Mouse (Mus musculus) left cerebral cortex, postnatal 4 days (tissue): Measurements from ENCODE around the gene Capza2. TPM values are rescaled to one million over a fixed set of nuclear protein-coding genes. Genes with fewer than 3 reads are reported as not detected.
A peak's percentile ranks its signal among the peaks of the same experiment; 100 is the strongest.

Experiments
- DNase-seq: peaks from one replicate; pipeline ENCODE4 v3.0.0-alpha.2; 2022
- intact Hi-C: fragments of 180-260 bp; cut with DNase I; formaldehyde crosslinking; loops from one replicate; pipeline ENCODE4 v1.15.1; 2025
- total RNA-seq, 2 experiments: library from RNA; stranded (reverse); gene quantifications; 2 replicates each; pipeline ENCODE4 v1.2.3; 2021

Gene Capza2
- 100 to 1,000 TPM; 200 to 204 TPM for total RNA-seq

DNA sequence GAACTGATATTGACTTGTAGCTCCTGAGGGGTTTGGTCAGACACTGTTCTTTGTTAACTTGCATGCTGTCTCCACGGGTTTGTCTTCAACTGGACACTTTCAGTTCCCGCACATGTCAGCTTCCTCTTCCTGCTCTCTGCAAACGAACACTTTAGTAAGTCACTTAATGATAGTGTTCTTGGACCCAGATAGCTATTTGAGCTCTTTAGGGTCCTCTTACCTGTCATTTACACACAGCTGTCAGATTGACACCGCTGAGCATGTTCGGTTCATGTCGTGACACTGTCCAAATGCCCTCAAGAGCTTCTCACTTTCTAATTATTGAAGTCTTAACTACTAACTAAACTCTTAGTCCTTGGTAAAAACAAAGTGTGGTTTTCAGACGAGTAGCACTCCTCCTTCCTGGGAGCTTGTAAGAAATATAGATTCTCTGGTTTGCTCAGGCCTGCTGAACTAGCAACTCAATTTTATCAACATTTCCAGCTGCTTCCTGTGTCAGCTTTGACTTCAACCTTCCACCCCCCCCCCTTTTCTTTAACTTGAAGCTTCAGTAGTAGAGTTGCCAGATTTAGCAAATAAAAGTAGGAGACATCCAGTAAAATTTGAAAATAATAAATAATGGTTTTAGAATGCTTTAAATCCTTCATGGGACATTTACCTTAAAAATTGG, at the start of gene Capza2:
TSS of gene Capza2 (plus strand) at position 620 of the 670 bp plus-strand sequence.
- intact Hi-C loops: no loop called here
- DNase-seq: no peak

DNA sequence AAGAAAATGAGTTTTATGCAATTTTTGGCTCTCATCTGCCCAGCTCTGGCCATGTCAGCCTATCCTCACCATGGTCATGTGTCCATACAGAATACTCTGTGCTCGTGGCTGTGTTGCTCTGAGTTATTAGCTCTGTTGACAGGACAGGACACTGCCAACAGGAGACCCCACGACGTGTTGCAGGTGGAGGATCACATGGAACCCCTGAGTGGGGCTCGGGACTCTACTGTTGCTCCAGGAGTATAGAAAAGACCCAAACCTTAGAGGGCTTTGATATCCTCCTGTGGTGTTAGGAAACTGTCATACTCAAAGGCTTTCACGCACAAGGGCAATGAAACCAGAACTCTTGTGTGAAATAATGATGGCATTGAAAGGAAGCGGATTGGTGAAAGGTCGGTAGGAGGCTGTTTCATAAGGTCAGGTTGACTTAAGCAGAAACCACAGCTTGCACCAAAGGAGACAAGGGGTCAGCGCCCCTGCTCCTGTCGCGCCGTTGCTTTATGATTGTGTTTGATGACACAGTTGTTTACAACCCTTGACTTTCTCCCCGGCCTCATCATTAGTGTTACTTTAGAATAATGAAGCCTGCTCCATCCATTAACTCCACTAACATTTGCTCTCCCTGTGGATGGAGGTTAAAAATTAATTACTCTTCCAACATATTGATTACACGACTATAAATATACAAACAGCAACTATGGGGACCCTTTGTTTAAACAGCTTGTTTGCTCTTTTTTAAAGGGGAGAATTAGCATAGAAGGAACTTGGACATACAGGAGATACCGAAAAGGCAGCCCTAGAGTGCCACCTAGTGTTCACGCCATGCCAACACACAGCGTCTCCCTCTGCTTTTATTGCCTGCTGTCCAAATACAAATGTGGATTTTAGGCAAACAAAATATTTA, 46.7 kb upstream of the Capza2 start:
- DNase-seq: peak; percentile 76
- intact Hi-C loops: loop anchor here (2.0 to 10.0 kb wide), 3 partner anchors 124 to 482 kb away; partner anchors contain the start of gene Met

DNA sequence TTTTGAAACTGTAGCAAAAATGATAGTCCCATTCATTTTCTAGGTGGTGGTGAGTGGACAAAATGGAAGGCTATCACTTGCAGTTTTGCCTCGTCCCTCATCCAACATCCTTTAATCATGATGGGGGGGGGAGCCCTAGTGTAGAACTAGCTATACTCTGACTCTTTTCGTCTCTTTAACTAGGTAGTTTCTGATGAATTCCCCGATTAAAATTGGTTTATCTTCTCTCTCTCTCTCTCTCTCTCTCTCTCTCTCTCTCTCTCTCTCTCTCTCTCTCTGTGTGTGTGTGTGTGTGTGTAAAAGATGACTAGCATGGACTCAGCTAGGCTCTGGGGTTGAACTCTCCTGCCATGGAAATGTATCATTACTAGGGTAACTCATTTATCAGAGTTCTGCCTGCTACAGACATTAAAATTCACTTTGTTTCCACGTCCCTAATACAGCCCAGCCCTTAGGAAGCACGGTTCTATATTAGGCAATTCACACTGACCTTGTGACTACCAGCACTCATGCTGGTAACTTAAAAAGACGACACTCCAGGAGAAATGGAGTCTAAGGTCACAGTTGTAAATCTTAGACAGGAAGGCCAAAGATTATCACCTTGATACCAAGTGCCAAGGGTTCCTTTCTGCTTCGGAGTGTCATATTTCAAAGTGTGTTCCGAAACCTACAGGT, 45.9 kb upstream of the Capza2 start:
- DNase-seq: no peak
- intact Hi-C loops: loop anchor here (2.0 to 10.0 kb wide), 4 partner anchors 125 to 563 kb away; partner anchors contain the start of gene Met

DNA sequence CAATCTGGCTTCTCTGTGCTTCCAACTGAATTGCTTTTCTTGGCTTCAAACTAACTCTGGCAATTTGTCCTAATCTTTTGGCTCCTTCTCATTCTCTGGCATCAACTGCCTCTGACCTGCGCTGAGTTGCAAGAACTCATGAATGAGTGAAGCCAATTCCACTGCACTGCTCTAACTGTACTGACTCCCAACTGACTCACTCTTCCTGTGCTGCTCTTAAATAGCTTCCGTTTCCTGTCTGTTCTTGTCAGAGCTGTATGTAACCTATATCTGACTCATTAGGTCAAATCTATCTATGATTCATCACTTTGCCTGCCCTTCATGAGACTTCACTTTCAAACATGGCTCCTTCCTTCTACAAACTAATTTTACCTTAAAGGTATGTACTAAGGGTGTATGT, 42.1 kb upstream of the Capza2 start:
- no peak for DNase-seq
- intact Hi-C loops: loop anchor here (5.0 kb wide), 1 partner anchor 567 kb away; no protein-coding TSS in a partner anchor

DNA sequence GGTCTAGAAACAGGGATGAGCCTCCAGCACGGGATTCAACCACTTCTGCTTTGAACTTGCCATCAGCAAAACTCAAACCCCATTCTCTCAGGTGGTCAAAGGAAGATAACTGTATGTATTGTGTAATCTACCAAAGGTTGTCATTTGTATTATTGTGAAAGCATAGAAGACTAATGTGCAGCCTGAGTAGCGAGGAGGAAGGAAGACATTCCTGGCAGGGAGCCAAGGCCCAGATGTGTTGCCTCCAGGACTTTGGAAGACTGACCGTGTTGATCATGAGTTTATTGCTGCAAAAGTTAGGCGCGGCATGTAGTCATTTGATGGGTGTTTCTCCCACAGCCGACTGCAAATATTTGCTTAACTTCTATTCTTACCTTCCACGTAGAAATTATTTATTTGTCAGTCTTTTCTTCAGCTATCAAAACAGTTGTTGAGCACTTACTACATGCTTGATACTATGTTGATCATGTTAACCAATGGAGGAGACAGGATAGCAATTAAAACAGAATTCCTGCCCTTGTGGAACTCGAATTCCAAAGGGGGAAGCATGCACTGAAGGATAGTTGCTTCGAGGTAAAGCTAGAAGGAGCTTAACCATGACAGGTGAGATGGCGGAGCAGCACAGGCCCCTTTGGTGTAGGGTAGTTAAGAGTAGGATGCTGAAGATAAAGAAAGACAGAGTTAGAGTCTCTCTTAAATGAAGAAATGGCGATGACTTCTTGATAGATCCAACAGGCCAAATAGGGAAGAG, 40.1 kb upstream of the Capza2 start:
- peak; percentile 3 for DNase-seq
- intact Hi-C loops: no loop called here

DNA sequence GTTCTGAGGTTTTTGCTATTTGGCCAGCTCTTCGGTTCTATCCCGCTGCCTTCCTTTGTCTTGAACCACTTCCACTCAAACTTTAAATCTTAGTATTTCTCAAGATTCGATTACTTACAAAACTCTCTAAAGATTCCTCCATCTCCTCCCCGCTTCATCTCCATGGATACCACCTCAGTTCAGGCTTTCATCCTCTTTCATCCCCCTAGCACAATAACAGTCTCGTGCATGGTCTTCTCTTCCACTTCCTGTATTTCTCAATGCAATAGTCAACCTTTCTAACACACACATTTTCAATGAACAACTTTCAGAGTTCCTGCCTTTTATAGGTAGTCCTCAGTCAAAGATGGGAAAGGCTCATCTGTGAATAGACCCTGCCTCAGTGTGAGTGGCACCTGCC, 36.7 kb upstream of the Capza2 start:
- intact Hi-C loops: no loop called here
- no peak for DNase-seq

DNA sequence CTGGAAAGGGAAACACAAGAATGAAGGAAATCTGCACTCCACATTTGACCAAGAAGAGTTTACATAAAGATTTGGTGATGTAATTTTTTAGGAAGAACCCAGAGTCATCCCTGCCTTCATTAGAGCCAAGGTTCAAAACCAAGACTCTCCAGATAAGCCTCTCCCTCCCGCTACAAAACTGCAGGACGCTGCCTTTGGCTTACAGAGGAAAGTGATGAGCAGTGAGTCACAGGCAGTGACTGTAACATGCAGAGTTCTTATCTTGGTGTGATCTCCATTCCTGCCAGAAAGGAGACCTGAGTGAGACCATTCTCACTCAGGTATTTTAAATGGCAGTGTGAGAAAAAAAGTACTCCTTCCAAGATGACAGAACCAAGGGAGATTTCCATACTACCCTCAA, 34.5 kb upstream of the Capza2 start:
- intact Hi-C loops: no loop called here
- no peak for DNase-seq

DNA sequence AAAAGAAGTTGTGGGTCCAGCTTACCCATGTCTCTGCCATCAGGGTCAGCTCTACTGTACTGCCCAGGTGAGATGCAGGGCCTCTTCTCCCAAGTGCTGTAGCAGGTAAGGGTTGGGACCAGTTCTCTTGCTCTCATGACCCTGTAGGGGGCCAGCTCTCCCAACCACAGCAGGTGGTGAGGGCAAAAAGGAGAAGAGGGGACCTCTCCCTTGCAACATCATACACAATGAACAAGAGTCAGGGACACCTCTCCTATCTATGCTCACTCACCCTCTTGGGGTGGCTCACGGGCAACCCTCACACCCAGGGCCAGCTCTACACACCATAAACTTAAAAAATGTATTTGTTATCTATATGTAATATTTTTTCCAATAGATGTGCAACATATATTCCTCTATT, 29.1 kb upstream of the Capza2 start:
- intact Hi-C loops: no loop called here
- no peak for DNase-seq

DNA sequence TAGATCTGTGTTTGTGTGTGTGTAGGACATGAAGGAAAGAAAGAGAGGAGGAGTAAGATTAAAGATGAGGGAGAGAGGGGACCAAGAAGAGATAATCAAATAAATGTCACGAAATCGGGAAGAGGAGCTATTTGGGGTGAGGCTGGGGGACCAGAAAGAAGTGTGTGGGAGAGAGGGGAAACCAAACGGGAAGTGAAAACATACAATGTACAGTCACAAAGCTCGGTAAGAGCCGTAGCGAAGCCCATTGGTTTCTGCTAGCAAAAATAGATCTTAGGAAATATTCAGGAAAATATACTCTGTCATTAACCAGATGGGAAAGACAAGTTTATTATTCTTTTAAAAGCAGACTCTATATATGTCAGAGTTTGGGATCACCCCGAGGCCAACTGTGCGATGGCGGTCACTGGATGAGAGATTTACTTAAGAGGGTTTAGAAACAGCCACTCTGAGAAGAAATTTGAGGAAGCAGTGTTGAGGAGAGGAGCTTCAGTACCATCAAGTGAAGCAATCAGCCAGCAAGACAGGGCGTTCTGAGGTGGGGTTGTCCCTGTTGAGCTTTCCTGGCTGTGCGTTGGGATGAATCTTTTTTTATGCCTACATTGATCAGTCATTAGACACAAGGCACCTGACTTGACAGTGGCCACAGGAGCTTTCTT, 24.6 kb upstream of the Capza2 start:
- DNase-seq: no peak
- intact Hi-C loops: no loop called here

DNA sequence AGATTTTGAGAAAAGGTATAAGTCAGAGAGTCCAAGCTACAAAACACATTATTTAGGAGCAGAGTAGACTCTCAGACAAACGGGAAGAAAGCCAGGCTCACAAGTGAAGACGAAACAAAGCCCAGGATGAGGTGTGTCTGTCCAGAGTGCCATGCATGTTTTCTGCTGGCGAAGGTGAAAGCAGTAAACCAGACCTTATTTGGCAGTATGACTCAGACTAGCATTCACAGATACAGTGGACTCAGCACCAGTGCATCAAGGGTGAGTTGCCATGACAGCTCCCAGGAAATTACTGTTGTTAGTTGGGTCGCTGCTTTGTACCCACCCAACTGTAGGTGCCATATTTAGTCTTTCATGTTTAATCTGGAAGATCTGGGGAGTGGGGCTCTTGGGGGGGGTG, 23.4 kb upstream of the Capza2 start:
- intact Hi-C loops: no loop called here
- no peak for DNase-seq

DNA sequence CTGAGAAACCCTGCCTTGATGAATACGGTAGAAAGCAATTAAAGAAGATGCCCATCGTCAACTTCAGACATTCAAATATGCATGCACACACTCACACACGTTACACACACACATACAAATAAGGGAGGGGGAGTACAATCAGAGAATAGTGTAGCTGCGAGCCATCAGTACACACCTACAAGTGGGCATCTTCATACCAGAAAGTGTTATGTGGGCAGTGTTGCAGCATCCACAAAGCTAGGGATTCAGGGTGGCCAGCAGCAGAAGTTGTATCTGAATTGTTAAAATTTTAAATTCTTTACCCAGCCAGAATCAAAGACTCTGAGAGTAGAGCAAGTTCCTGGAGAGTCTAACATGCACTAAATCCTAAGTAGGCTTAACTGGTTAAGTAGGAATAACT, 15.2 kb upstream of the Capza2 start:
- intact Hi-C loops: no loop called here
- DNase-seq: no peak

DNA sequence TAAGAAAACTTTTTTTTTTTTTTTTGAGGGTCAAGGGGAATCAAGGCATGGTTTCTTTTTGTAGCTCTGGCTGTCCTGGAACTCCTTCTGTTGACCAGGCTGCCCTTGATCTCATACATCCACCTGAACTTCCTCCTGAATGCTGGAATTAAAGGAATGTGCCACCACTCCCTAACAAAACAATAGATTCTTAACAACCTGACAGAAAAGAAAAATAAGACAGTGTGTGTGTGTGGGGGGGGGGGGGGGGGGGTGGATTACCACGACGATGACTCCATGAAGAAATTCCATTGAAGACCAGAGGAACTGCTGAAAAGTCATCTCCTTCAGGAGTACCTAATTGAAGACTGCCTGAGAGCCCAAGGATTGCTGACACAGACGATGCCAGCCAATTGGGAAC, 14.6 kb upstream of the Capza2 start:
- no peak for DNase-seq
- intact Hi-C loops: no loop called here

DNA sequence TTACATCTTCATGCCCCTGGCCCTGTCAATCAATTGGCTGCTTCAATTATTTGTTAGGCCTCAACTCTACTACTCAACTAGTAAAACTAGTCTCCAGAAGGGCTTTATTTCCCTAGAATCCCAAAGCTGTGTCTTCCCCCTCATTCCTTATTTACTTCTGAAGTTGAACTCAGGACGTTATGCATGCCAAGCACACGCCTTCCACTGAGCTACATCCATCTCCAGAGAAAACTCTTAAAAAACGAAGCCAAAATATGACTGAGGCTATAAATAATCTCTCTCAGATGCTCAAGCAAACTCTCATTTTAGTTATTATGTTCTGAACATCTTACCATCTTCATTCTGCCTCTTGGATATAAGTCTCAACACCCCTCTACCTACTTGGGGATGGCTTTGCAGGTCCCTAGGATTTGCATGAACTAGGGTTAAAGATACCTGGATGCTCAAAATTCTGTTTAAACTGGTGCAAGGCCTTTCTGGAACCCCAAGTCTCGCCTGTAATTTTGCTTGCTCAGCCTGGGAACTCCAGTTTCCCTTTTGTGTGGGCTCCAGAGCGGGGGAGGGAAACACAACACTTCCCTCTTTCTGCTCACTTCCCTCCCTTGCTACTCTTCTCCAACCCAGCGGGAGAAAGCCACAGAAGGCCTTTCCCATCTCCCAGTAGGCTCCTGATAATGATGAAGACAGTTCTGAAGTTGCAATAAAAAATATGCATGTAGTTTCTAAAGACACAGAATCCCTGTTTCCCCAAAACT, 7.2 kb upstream of the Capza2 start:
- intact Hi-C loops: no loop called here
- DNase-seq: no peak

DNA sequence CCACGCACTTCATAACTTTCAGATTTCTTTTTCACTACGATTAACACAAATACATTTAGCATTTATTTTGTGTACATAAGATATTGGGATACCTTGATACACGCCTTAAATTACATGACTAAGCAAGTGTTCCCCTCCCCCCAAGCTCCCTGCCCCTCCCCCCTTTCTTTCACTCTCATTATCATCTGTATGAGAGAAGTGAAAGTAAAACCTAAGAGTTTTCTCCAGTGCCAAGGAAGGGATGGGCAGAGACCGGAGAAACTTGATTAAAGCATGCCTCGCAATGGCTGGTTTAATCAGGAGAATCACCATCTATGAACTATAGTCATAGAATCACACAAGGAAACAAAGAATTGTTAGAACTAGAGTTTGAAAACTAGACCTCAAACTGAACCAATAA, 6.3 kb upstream of the Capza2 start:
- intact Hi-C loops: no loop called here
- DNase-seq: no peak

DNA sequence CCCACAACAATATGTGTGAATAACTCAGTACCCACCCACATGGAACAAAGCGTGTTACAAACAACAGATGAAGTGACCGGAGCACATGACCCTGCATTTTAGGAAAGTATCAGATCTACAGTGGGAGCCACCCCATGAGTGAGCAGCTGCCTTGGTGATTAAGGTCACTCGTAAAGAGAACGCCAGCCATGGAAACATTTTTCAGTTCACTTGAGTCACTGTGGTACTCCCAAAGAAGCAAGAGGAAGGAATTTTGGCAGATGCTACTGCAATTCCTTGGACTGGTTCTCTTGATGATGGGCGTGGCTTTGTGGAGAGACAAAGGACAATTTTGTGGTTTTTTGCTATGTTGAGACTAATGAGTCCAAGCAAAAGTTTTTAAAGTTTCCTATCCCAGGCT, 4.4 kb upstream of the Capza2 start:
- no peak for DNase-seq
- intact Hi-C loops: no loop called here

DNA sequence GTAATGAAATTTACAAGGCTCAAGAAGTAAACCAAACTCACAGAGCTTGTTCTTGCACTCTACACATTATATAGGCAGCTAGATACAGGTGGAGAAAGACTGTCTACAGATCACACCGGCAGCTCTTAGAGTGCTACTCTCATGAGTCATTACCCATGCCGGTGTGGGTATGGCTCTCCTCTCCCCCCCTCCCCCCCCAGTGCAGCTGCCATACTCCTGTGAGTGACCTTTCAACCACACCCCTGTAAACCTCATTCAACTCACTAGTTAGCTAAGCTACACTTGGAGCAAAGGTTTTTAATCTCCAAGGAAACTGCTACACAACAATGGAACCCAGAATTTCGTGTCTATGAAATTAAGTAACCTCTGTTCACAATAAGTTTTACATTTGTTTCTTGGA, 2.2 kb upstream of the Capza2 start:
- intact Hi-C loops: no loop called here
- no peak for DNase-seq

DNA sequence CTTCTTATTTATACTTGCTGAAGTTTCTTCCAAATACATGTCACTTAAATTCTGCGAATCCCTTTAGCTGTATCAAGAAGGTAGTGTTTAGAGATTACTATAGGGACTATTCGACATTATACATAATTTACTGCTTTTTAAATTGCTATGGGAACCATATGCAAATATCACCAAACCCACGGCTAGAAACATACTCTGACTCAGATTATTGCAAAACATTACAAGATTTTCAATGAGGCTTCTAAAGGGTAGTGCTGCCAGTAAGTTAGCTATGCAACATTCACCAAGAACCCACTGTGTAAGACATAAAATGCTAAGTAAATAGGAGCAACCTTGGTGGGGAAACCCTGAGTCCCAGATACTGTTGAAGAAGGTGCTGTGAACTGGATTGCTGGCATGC, 1.0 kb upstream of the Capza2 start:
- intact Hi-C loops: no loop called here
- DNase-seq: no peak

DNA sequence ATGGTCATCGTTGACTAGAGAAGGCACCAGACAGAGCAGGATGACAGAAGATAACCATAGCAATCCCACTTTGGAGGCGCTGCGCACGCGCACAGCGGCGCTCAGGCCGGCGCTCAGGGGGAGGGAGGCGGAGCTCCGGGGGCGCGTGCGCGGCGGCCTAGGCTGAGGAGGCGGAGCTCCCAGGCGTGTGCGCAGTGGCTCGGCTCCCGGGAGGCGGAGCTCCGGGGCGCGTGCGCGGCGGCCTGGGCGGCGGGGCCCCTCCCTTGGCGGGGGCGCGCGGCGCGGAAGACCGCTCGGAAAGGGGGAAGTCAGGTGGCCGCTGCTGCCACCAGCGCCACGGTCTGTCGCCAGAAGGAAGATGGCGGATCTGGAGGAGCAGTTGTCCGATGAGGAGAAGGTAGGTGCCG, 733 bp downstream of the Capza2 start:
- peak; percentile 97 for DNase-seq
- intact Hi-C loops: no loop called here
